Mouse (Mus musculus) kidney, adult 18-20 months (tissue): ENCODE measurements around the gene Sh3gl2.

Experiments used
- DNase-seq: peaks from one replicate; pipeline ENCODE4 v3.0.0; 2021

Gene Sh3gl2

GRCm38 (mm10) chr4:85232386-85233381, 27.8 kb downstream of the Sh3gl2 start:
- no peak for DNase-seq

GRCm38 (mm10) chr4:85241675-85242074, 36.7 kb downstream of the Sh3gl2 start:
- DNase-seq = no peak

GRCm38 (mm10) chr4:85242562-85242961, 37.6 kb downstream of the Sh3gl2 start:
- no peak for DNase-seq

- no peak for DNase-seq
These were observed 43.7 kb downstream of the Sh3gl2 start for GRCm38 (mm10) chr4:85248673-85249072.

- DNase-seq = no peak
These were observed 45.3 kb downstream of the Sh3gl2 start for GRCm38 (mm10) chr4:85250271-85250670.

GRCm38 (mm10) chr4:85250786-85251185, 45.9 kb downstream of the Sh3gl2 start:
- DNase-seq = no peak

GRCm38 (mm10) chr4:85255771-85256389, 51.0 kb downstream of the Sh3gl2 start:
- DNase-seq = no peak

- no peak for DNase-seq
These were observed 51.7 kb downstream of the Sh3gl2 start for GRCm38 (mm10) chr4:85256461-85257202.

GRCm38 (mm10) chr4:85257771-85258341, 52.9 kb downstream of the Sh3gl2 start:
- DNase-seq = no peak

- no peak for DNase-seq
These were observed 56.0 kb downstream of the Sh3gl2 start for GRCm38 (mm10) chr4:85260687-85261658.

- DNase-seq = no peak
These were observed 57.2 kb downstream of the Sh3gl2 start for GRCm38 (mm10) chr4:85262146-85262545.

- no peak for DNase-seq
These were observed 57.7 kb downstream of the Sh3gl2 start for GRCm38 (mm10) chr4:85262606-85263005.

GRCm38 (mm10) chr4:85267456-85267855, 62.5 kb downstream of the Sh3gl2 start:
- DNase-seq = no peak

- DNase-seq = no peak
These were observed 68.0 kb downstream of the Sh3gl2 start for GRCm38 (mm10) chr4:85272877-85273276.

- no peak for DNase-seq
These were observed 68.5 kb downstream of the Sh3gl2 start for GRCm38 (mm10) chr4:85273452-85273851.

GRCm38 (mm10) chr4:85283151-85283550, 78.2 kb downstream of the Sh3gl2 start:
- no peak for DNase-seq

- DNase-seq = no peak
These were observed 85.1 kb downstream of the Sh3gl2 start for GRCm38 (mm10) chr4:85289990-85290389.

- no peak for DNase-seq
These were observed 86.4 kb downstream of the Sh3gl2 start for GRCm38 (mm10) chr4:85291296-85291695.

GRCm38 (mm10) chr4:85293368-85293767, 88.4 kb downstream of the Sh3gl2 start:
- DNase-seq = no peak

GRCm38 (mm10) chr4:85300610-85301405, 95.9 kb downstream of the Sh3gl2 start:
- no peak for DNase-seq
